Mouse (Mus musculus) bone marrow, adult 2 months (tissue): ENCODE results near the gene Ivns1abp. TPM values are rescaled to one million over a fixed set of nuclear protein-coding genes. Genes with fewer than 3 reads are reported as not detected.
"Not testable (repeated sequence)": the region's sequence is repeated elsewhere in the genome, so short reads cannot be mapped to it uniquely, and the experiment has no call there.

ENCODE experiments used
- H3K27ac ChIP-seq: fragments of 200-500 bp; 2 replicates; pipeline ENCODE4 v1.5.1; 2012; ENCODE audit warnings: low read depth, mild to moderate bottlenecking, control low read depth, inconsistent platforms, low read length; ENCODE audit not compliant: control insufficient read depth, poor library complexity, insufficient read depth
- H3K4me1 ChIP-seq: fragments of 200-500 bp; 2 replicates; pipeline ENCODE4 v1.6.1; 2011; ENCODE audit warnings: low read length; ENCODE audit not compliant: control insufficient read depth, insufficient read depth
- H3K4me3 ChIP-seq: fragments of 200-500 bp; replicated peaks from 2 replicates; pipeline ENCODE3; 2011; ENCODE audit warnings: mild to moderate bottlenecking, low read depth, low read length, control low read depth; ENCODE audit not compliant: control insufficient read depth
- CTCF ChIP-seq: fragments of 200-500 bp; IDR thresholded peaks from 2 replicates; pipeline ENCODE4 v1.5.1; 2011; ENCODE audit warnings: low read length, control low read depth; ENCODE audit not compliant: control insufficient read depth, insufficient read depth
- POLR2A ChIP-seq: fragments of 200-500 bp; IDR thresholded peaks from 2 replicates; pipeline ENCODE4 v1.6.1; 2011; ENCODE audit warnings: low read depth, mild to moderate bottlenecking, control low read depth, low read length, borderline replicate concordance; ENCODE audit not compliant: control insufficient read depth
- WGBS: fragments of 180-500 bp; shearing (Covaris S2); methylation state at CpG from one replicate; pipeline ENCODE4 v1.1.7; 2018; 5-methylcytosine and 5-hydroxymethylcytosine counted together
- polyA plus RNA-seq: library from polyadenylated mRNA; stranded (reverse); fragments of >200 nt; gene quantifications from 2 replicates; pipeline ENCODE4 v1.2.4, GENCODE M21; 2011; ENCODE audit warnings: low replicate concordance; ENCODE audit not compliant: missing spikeins, insufficient read depth, insufficient read length

Gene Ivns1abp
- polyA plus RNA-seq, 1 experiment, result 69.0 TPM

DNA sequence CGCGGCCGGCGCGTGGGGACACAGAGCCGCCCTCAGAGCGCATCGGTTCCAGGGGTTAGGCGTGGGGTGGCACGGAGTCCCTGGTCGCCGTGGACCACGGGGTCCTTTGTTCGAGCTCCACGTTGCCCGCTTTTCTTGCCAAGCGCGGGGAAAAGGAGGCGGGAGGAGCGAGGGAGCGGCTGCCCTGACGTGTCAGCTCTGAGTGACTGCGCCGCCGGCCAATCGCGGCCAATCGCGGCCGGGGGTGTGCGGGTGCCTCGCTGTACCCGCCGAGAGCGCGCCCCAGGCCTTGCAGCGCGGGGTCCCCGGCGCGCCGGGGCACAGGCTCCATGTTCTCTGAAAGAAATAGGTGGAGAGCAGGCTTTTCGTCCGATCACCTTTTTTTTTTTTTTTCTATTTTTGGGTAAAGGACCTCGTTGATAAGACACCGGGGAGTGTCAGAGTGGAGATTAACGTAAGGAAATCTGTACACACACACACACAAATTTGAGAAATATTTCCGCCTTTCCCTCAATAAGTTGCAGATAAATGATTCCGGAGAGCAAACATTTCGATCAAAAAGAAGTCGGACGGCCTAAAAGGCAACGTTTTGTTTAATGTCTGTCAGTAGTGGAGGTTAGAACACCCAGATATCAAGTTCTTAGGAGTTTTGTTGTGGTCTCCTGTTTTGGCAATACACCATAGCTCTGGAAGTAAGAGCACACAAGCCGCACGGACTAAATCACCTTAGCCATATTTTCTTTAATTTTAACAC, 1.0 kb downstream of the Ivns1abp start:
- TF ChIP-seq POLR2A (no peak), CTCF (no peak)
- peaks cover 1% of the 10 kb centered on the region; the same call in 1 of the 2 replicates for H3K4me1 ChIP-seq
- peak overlapping the region; percentile 91 for H3K27ac ChIP-seq
- WGBS, result under 1% methylated on average over 55 of the region's 55 CpGs
- H3K4me3 ChIP-seq, result peak overlapping the region; percentile 92

DNA sequence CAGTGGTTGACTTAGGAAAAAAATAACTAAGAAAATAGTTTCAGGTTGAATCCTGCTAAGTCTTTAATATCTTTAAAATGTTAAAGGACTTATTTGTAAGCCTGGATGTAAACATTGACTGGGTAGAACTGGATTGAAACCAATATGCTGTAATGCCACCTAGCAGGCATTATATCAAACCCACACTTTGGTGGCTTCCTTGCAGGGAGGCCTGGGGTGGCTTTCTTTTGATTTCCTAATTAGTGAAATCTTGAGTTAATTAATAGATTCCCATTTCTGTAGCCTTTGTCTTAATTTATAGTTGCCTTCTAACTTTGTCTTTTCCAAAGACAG, 1.6 kb downstream of the Ivns1abp start:
- Histone ChIP-seq H3K27ac (no peak overlapping the region), H3K4me1 (peaks cover 1% of the 10 kb centered on the region; the same call in 1 of the 2 replicates), H3K4me3 (peak overlapping the region; percentile 92)
- TF ChIP-seq CTCF, result no peak
- TF ChIP-seq POLR2A, result no peak

- Histone ChIP-seq H3K4me3 (no peak overlapping the region), H3K4me1 (peaks cover 1% of the 10 kb centered on the region; the same call in 1 of the 2 replicates), H3K27ac (no peak overlapping the region)
- WGBS, result 5% methylated on average over 6 of the region's 6 CpGs
- no peak for TF ChIP-seq POLR2A
- TF ChIP-seq CTCF, result no peak
Measured at GRCm38 (mm10) chr1:151346681-151347127, 2.4 kb downstream of the Ivns1abp start.

DNA sequence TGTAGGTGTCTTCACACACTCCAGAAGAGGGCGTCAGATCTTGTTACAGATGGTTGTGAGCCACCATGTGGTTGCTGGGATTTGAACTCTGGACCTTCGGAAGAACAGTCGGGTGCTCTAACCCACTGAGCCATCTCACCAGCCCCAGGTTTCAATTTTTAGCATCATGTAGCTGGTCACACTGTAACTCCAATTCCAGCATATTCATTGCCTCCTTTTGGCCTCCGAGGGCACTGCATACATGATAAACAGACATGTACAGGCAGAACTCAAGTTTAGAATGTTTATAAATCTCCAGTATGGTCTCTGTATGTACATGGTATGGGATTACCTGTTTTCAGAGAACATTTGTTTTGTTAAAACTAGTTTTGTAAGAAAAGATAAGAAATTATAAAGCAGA, 4.0 kb downstream of the Ivns1abp start:
- WGBS, result 61% methylated on average over 4 of the region's 4 CpGs
- H3K4me1 ChIP-seq, H3K27ac ChIP-seq, H3K4me3 ChIP-seq: not testable (repeated sequence)

GRCm38 (mm10) chr1:151352911-151353310, 8.6 kb downstream of the Ivns1abp start:
- 81% methylated on average over 2 of the region's 2 CpGs for WGBS
- H3K4me3 ChIP-seq, result no peak overlapping the region
- H3K27ac ChIP-seq, result no peak overlapping the region
- no peak for TF ChIP-seq POLR2A
- peak; percentile 5; the same call in 1 of the 2 replicates for TF ChIP-seq CTCF
- H3K4me1 ChIP-seq, result no peaks in the 10 kb centered on the region

DNA sequence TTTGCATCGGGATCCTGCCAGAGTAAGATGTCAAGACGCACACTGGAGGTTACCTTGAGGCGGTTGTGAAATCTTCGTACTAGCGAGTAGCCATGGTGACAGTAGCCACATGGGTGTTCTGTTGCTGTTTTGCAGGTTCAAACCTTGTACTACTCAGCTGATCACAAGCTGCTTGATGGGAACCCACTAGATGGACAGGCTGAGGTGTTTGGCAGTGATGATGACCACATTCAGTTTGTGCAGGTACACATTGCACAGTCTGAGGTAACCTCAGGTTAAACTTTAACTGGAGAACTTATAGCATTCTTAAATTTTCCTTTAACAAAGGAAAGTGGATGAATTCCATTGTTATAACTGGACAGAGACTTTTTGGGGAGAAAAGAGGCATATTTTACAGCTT, 11.7 kb downstream of the Ivns1abp start:
- Histone ChIP-seq H3K4me3 (no peak overlapping the region), H3K27ac (no peak overlapping the region), H3K4me1 (no peaks in the 10 kb centered on the region)
- TF ChIP-seq POLR2A (no peak), CTCF (no peak)
- WGBS, result 86% methylated on average over 5 of the region's 5 CpGs

DNA sequence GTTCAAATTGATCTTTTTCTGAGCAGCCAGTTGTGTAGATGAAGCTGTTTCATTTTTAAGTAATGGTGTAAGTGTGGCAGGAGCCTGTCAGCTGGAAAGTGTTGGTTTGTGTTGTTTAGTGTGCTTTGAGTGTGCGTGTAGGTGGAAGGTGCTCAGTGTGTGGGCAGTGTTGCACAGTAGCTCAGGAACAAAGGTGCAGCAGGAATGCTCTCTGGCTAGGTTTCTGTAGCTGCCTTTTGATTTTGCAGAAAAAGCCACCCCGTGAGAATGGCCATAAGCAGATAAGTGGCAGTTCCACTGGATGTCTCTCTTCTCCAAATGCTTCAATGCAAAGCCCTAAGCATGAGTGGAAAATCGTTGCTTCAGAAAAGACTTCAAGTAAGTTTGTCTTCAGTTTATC, 15.1 kb downstream of the Ivns1abp start:
- WGBS, result 86% methylated on average over 3 of the region's 3 CpGs
- Histone ChIP-seq H3K4me3 (no peak overlapping the region), H3K27ac (no peak overlapping the region), H3K4me1 (no peaks in the 10 kb centered on the region)
- TF ChIP-seq POLR2A, result no peak

- WGBS, result 89% methylated on average over 8 of the region's 8 CpGs
- TF ChIP-seq POLR2A (no peak), CTCF (no peak)
Measured at GRCm38 (mm10) chr1:151366944-151367605, 22.8 kb downstream of the Ivns1abp start.

More at GRCm38 (mm10) chr1:151366944-151367605, 22.8 kb downstream of the Ivns1abp start:
- no peak overlapping the region for H3K27ac ChIP-seq
- H3K4me1 ChIP-seq, result peaks cover 1% of the 10 kb centered on the region; the same call in 1 of the 2 replicates
- H3K4me3 ChIP-seq, result no peak overlapping the region
